Mouse (Mus musculus): ENCODE results near the gene Zc3hav1l. TPM values are rescaled to one million over a fixed set of nuclear protein-coding genes. Genes with fewer than 3 reads are reported as not detected.

Gene Zc3hav1l
- polyA plus RNA-seq, 1 experiment: 2.9 TPM

GRCm38 (mm10) chr6:38263393-38264159 is 35.5 kb downstream of the Zc3hav1l start:
- Histone ChIP-seq H3K27me3 (ENCODE audit: control insufficient read depth, insufficient read depth, low read length) (no peaks in the 10 kb centered on the region), H3K4me3 (replicated peaks; ENCODE audit: insufficient read depth, low read depth, low read length) (no peak overlapping the region), H3K4me1 (ENCODE audit: control insufficient read depth, insufficient read depth, low read length) (no peaks in the 10 kb centered on the region), H3K27ac (ENCODE audit: insufficient read depth, low read length) (no peak overlapping the region)
- DNase-seq: no peak
- WGBS: 59% methylated on average over 5 of the region's 5 CpGs
- TF ChIP-seq POLR2A (IDR thresholded peaks at IDR 0.05; ENCODE audit: borderline replicate concordance, insufficient read depth, low read length): no peak
- TF ChIP-seq CTCF (IDR thresholded peaks at IDR 0.05; ENCODE audit: borderline replicate concordance, insufficient read depth, low read depth, low read length): no peak

DNA sequence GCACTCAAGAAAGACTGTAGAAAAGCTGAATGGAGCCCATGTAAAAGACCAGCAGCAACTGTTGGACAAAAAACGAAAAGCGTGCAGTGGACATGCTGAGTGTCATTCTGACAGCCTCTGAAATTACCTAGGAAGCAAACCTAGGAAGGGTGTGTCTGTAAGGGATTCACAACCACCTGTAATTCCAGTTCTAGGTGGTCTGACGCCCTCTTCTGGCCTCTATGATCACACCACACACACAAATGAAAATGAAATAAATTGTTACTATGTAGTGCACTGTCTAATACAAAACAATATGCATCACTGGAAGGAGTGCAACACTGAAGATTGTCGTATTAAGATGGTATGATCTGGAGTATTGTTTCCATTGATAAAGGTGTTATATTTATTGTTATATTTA is 37.2 kb downstream of the Zc3hav1l start:
- TF ChIP-seq CTCF (IDR thresholded peaks at IDR 0.05; ENCODE audit: borderline replicate concordance, insufficient read depth, low read depth, low read length) (0 out of 2 replicates have a peak, but pooled peaks have one; percentile 1), POLR2A (IDR thresholded peaks at IDR 0.05; ENCODE audit: borderline replicate concordance, insufficient read depth, low read length) (no peak)
- Histone ChIP-seq H3K4me3 (replicated peaks; ENCODE audit: insufficient read depth, low read depth, low read length) (no peak overlapping the region), H3K27ac (ENCODE audit: insufficient read depth, low read length) (no peak overlapping the region), H3K4me1 (ENCODE audit: control insufficient read depth, insufficient read depth, low read length) (no peaks in the 10 kb centered on the region), H3K27me3 (ENCODE audit: control insufficient read depth, insufficient read depth, low read length) (no peaks in the 10 kb centered on the region)
- WGBS: 69% methylated on average over 4 of the region's 4 CpGs
- DNase-seq: no peak

DNA sequence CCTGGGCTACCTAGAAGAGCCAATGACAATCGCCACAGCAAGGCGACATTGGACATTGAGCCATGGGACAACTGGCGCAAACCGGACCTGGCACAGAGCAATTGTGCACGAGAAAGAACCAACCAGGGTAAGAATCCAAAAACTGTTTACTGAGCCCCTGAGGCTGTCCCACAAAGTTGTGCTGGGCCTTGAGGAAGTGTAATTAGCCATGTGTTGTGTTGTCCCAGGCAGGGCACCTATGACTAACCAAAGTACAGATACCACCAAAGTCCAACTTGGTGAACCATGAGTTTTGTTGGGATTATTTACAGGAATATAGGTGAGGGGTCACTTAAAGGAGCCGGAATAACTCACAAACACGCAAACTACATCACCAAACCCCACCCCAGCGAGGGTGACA is 41.6 kb downstream of the Zc3hav1l start:
- H3K27ac ChIP-seq (ENCODE audit: insufficient read depth, low read length): no peak overlapping the region
- TF ChIP-seq POLR2A (IDR thresholded peaks at IDR 0.05; ENCODE audit: borderline replicate concordance, insufficient read depth, low read length) (no peak), CTCF (IDR thresholded peaks at IDR 0.05; ENCODE audit: borderline replicate concordance, insufficient read depth, low read depth, low read length) (no peak)
- peaks cover 4% of the 10 kb centered on the region; the same call in 1 of the 2 replicates for H3K4me1 ChIP-seq (ENCODE audit: control insufficient read depth, insufficient read depth, low read length)
- DNase-seq: no peak
- no peak overlapping the region for H3K4me3 ChIP-seq (replicated peaks; ENCODE audit: insufficient read depth, low read depth, low read length)
- 96% methylated on average over 8 of the region's 8 CpGs for WGBS
- H3K27me3 ChIP-seq (ENCODE audit: control insufficient read depth, insufficient read depth, low read length): no peaks in the 10 kb centered on the region

GRCm38 (mm10) chr6:38256793-38257192 is 42.3 kb downstream of the Zc3hav1l start:
- Histone ChIP-seq H3K4me3 (replicated peaks; ENCODE audit: insufficient read depth, low read depth, low read length) (no peak overlapping the region), H3K27me3 (ENCODE audit: control insufficient read depth, insufficient read depth, low read length) (no peaks in the 10 kb centered on the region), H3K27ac (ENCODE audit: insufficient read depth, low read length) (no peak overlapping the region), H3K4me1 (ENCODE audit: control insufficient read depth, insufficient read depth, low read length) (peaks cover 7% of the 10 kb centered on the region; the same call in 1 of the 2 replicates)
- TF ChIP-seq CTCF (IDR thresholded peaks at IDR 0.05; ENCODE audit: borderline replicate concordance, insufficient read depth, low read depth, low read length): no peak
- no peak for TF ChIP-seq POLR2A (IDR thresholded peaks at IDR 0.05; ENCODE audit: borderline replicate concordance, insufficient read depth, low read length)
- DNase-seq: no peak
- WGBS: 94% methylated on average over 4 of the region's 4 CpGs

GRCm38 (mm10) chr6:38255794-38256193 is 43.3 kb downstream of the Zc3hav1l start:
- Histone ChIP-seq H3K27ac (ENCODE audit: insufficient read depth, low read length) (no peak overlapping the region), H3K4me1 (ENCODE audit: control insufficient read depth, insufficient read depth, low read length) (peaks cover 7% of the 10 kb centered on the region; the same call in 1 of the 2 replicates), H3K27me3 (ENCODE audit: control insufficient read depth, insufficient read depth, low read length) (no peaks in the 10 kb centered on the region), H3K4me3 (replicated peaks; ENCODE audit: insufficient read depth, low read depth, low read length) (no peak overlapping the region)
- 61% methylated on average over 2 of the region's 2 CpGs for WGBS
- no peak for DNase-seq
- TF ChIP-seq CTCF (IDR thresholded peaks at IDR 0.05; ENCODE audit: borderline replicate concordance, insufficient read depth, low read depth, low read length) (no peak), POLR2A (IDR thresholded peaks at IDR 0.05; ENCODE audit: borderline replicate concordance, insufficient read depth, low read length) (no peak)

- peaks cover 14% of the 10 kb centered on the region; the same call in 1 of the 2 replicates for H3K4me1 ChIP-seq (ENCODE audit: control insufficient read depth, insufficient read depth, low read length)
- DNase-seq: peak; percentile 72 to 78
Measured at GRCm38 (mm10) chr6:38253736-38254641, 45.1 kb downstream of the Zc3hav1l start, which contains the start of gene D630045J12Rik. D630045J12Rik (minus strand) TSS chr6:38254009.

More at GRCm38 (mm10) chr6:38253736-38254641, 45.1 kb downstream of the Zc3hav1l start, which contains the start of gene D630045J12Rik:
- H3K27ac ChIP-seq (ENCODE audit: insufficient read depth, low read length): peak within 1 kb of the TSS; percentile 76
- H3K27me3 ChIP-seq (ENCODE audit: control insufficient read depth, insufficient read depth, low read length): no peaks in the 10 kb centered on the region
- TF ChIP-seq CTCF (IDR thresholded peaks at IDR 0.05; ENCODE audit: borderline replicate concordance, insufficient read depth, low read depth, low read length) (peak; percentile 8; the same call in 1 of the 2 replicates), POLR2A (IDR thresholded peaks at IDR 0.05; ENCODE audit: borderline replicate concordance, insufficient read depth, low read length) (no peak)
- peak within 1 kb of the TSS; percentile 71 for H3K4me3 ChIP-seq (replicated peaks; ENCODE audit: insufficient read depth, low read depth, low read length)
- under 1% methylated on average over 114 of the region's 118 CpGs for WGBS
